Mouse (Mus musculus) lung, postnatal 0 days (tissue): Measurements from ENCODE around the gene Igsf8. TPM values are rescaled to one million over a fixed set of nuclear protein-coding genes. Genes with fewer than 3 reads are reported as not detected.
A peak's percentile ranks its signal among the peaks of the same experiment; 100 is the strongest.

Source experiments
- ATAC-seq: fragments of 200-750 bp; cut with Nextera tagmentation; 2 replicates; pipeline ENCODE4 v1.8.0; 2017; ENCODE audit warnings: moderate library complexity
- DNase-seq: peaks from one replicate; pipeline ENCODE4 v3.0.0-alpha.2; 2016; ENCODE audit warnings: low spot score
- H3K27ac ChIP-seq: fragments of 300-500 bp; sonication (generic); 2 replicates; pipeline ENCODE4 v1.5.1; 2014; ENCODE audit warnings: antibody characterized with exemption, mild to moderate bottlenecking, low read length, mixed read lengths
- H3K27me3 ChIP-seq: fragments of 300-500 bp; sonication (generic); replicated peaks from 2 replicates; pipeline ENCODE4 v1.6.1; 2014; ENCODE audit warnings: low read length, mixed read lengths; ENCODE audit not compliant: insufficient read depth
- H3K36me3 ChIP-seq: fragments of 300-500 bp; sonication (generic); 2 replicates; pipeline ENCODE4 v1.6.1; 2014; ENCODE audit warnings: low read length, mixed read lengths; ENCODE audit not compliant: insufficient read depth
- H3K4me1 ChIP-seq: fragments of 300-500 bp; sonication (generic); 2 replicates; pipeline ENCODE4 v1.6.1; 2014; ENCODE audit warnings: antibody characterized with exemption, low read depth, low read length, mixed read lengths; ENCODE audit not compliant: insufficient read depth
- H3K4me2 ChIP-seq: fragments of 300-500 bp; sonication (generic); replicated peaks from 2 replicates; pipeline ENCODE4 v1.6.1; 2014; ENCODE audit warnings: low read depth, mild to moderate bottlenecking, low read length, moderate library complexity, mixed read lengths
- H3K4me3 ChIP-seq: fragments of 300-500 bp; sonication (generic); 2 replicates; pipeline ENCODE4 v1.5.1; 2014; ENCODE audit warnings: low read depth, low read length
- H3K9ac ChIP-seq: fragments of 300-500 bp; sonication (generic); replicated peaks from 2 replicates; pipeline ENCODE4 v1.6.1; 2014; ENCODE audit warnings: low read depth, mild to moderate bottlenecking
- H3K9me3 ChIP-seq: fragments of 300-500 bp; sonication (generic); 2 replicates; pipeline ENCODE4 v1.6.1; 2016; ENCODE audit warnings: low read length, mixed read lengths
- CTCF ChIP-seq: IDR thresholded peaks from 2 replicates; pipeline ENCODE4 v1.5.1; 2016; ENCODE audit warnings: antibody characterized with exemption, mild to moderate bottlenecking
- EP300 ChIP-seq: IDR thresholded peaks from 2 replicates; pipeline ENCODE4 v1.6.1; 2016; ENCODE audit warnings: antibody characterized with exemption, mild to moderate bottlenecking, control low read depth
- WGBS: fragments of 180-500 bp; shearing (Covaris S2); extraction: QIAGEN DNeasy Blood & Tissue Kit; methylation state at CpG from one replicate; pipeline ENCODE4 v1.1.7; 2014; 5-methylcytosine and 5-hydroxymethylcytosine counted together
- polyA plus RNA-seq: library from polyadenylated mRNA; unstranded; fragments of >200 nt; fragmentation: Nextera tagmentation; extraction: Ambion mirVana; gene quantifications from 2 replicates; pipeline ENCODE4 v1.2.1, GENCODE M21; 2015

Igsf8 gene
- polyA plus RNA-seq, 1 experiment from 2014 or later = 30.0 TPM

DNA sequence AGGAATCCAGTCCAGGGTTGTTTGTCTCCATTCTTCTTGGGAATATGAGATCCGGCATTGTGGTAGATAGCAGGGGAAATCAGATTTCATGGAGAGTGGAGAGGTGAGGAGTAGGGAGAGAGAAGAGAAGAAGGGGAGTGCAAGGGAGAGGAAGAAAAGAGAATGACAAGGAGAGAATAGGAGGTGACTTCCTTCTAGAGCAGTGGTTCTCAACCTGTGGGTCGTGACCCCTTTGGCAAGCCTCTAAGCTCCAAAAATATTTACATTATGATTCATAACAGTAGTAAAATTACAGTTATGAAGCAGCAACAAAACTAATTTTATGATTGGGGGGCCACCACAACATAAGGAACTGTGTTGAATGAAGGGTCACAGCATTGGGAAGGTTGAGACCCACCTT, 71.5 kb downstream of the Igsf8 start:
- Histone ChIP-seq H3K9ac (no peak overlapping the region), H3K27me3 (peaks cover 13% of the 10 kb centered on the region; the same call in 1 of the 2 replicates), H3K4me1 (no peaks in the 10 kb centered on the region), H3K9me3 (no peaks in the 10 kb centered on the region), H3K27ac (no peak overlapping the region), H3K4me2 (no peak overlapping the region), H3K36me3 (no peaks in the 10 kb centered on the region), H3K4me3 (no peak overlapping the region)
- 63% methylated on average over 2 of the region's 2 CpGs for WGBS
- ATAC-seq (no peak), DNase-seq (no peak)
- no peak for TF ChIP-seq CTCF
- TF ChIP-seq EP300 = no peak

DNA sequence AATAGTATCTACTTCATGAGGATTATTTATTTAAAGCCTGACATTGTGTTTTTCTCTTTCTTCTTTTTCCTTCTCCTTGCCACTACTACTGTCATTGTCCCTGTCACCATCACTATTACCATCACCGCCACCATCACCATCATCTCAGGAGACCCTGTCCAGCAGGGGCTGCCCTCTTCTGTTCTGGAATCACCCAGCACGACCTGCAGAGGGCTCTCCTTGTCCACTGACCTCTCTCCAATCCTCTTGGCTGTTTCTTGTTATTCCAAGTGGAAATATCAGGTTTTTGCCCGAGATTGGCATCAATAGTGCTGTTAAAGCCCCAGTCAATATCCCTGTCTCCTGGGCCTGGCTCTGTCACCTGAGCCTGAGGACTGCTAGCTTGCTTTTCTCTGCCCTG, 72.1 kb downstream of the Igsf8 start:
- peaks cover 8% of the 10 kb centered on the region; the same call in 1 of the 2 replicates for H3K27me3 ChIP-seq
- DNase-seq (no peak), ATAC-seq (no peak)
- no peak overlapping the region for H3K4me3 ChIP-seq
- H3K9me3 ChIP-seq = no peaks in the 10 kb centered on the region
- H3K4me1 ChIP-seq = no peaks in the 10 kb centered on the region
- WGBS = 13% methylated on average over 3 of the region's 3 CpGs
- TF ChIP-seq EP300 = no peak
- TF ChIP-seq CTCF = peak; percentile 63
- H3K36me3 ChIP-seq = no peaks in the 10 kb centered on the region
- no peak overlapping the region for H3K9ac ChIP-seq
- no peak overlapping the region for H3K4me2 ChIP-seq
- H3K27ac ChIP-seq = no peak overlapping the region

DNA sequence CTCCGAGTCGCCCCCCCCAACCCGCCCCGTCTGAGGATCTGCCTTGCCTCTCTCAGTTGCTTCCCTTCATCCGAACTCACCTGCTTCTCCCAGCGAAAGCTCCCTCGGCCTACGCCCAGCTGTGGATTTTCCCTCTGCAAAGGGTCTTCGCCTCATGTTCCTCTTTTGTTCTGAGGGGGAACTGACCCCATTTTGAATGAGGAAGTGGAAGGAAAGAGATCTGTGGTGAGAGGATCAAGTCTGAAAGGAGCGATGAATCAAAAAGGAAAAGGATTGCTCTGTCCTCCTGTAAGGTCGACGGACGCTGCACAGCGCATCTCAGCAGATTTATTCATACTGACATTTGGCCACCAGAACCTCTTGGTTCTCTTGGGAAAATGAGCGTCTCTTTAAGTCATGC, 74.4 kb downstream of the Igsf8 start:
- no peak for ATAC-seq
- WGBS = 65% methylated on average over 15 of the region's 15 CpGs

DNA sequence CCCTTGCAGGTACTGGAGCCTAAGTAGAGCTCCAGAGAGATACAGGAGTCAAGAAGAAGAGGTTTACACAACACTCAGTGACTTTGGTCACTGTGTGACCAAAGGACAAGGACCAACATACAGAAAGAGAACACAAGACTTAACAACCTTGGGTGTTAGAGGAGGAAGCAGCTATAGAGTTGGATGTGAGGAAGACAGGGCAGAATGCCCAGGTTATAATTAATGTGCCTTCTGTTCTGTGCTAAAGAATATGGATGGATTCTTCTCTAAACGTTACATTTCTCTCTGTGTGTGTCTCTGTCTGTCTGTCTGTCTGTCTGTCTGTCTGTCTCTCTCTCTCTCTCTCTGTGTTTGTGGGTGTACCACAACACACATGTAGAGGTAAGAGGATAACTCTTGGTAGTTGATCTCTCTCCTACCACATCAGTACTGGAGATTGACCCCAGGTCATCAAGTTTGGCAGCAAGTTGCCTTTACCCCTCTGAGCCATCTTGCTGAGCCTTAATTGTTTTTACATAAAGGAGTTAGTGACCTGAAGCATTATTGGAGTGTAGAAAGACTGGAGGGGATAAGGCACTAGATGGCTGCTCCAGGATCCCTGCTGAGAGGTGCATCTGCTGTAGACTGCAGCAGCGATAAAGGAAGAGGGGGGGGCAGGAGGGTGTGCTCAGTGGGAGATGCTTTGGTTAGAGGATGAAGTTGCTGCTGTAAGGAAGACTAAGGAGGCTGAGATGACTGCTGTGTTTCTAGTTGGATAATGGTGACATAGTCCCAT, 76.2 kb downstream of the Igsf8 start:
- TF ChIP-seq CTCF = no peak
- TF ChIP-seq EP300 = no peak
- DNase-seq = no peak
- Histone ChIP-seq H3K4me1 (no peaks in the 10 kb centered on the region; the same call in 1 of the 2 replicates), H3K4me3 (no peak overlapping the region), H3K4me2 (no peak overlapping the region), H3K9ac (no peak overlapping the region), H3K27ac (no peak overlapping the region), H3K36me3 (no peaks in the 10 kb centered on the region), H3K27me3 (no peaks in the 10 kb centered on the region), H3K9me3 (no peaks in the 10 kb centered on the region)
- ATAC-seq = no peak
- 41% methylated on average over 2 of the region's 2 CpGs for WGBS

More for the DNA sequence above, 74.4 kb downstream of the Igsf8 start:
- Histone ChIP-seq H3K36me3 (no peaks in the 10 kb centered on the region), H3K27ac (no peak overlapping the region), H3K27me3 (no peaks in the 10 kb centered on the region), H3K9me3 (no peaks in the 10 kb centered on the region), H3K9ac (no peak overlapping the region), H3K4me3 (no peak overlapping the region), H3K4me2 (no peak overlapping the region), H3K4me1 (no peaks in the 10 kb centered on the region; the same call in 1 of the 2 replicates)
- no peak for TF ChIP-seq EP300
- TF ChIP-seq CTCF = no peak
- DNase-seq = no peak

DNA sequence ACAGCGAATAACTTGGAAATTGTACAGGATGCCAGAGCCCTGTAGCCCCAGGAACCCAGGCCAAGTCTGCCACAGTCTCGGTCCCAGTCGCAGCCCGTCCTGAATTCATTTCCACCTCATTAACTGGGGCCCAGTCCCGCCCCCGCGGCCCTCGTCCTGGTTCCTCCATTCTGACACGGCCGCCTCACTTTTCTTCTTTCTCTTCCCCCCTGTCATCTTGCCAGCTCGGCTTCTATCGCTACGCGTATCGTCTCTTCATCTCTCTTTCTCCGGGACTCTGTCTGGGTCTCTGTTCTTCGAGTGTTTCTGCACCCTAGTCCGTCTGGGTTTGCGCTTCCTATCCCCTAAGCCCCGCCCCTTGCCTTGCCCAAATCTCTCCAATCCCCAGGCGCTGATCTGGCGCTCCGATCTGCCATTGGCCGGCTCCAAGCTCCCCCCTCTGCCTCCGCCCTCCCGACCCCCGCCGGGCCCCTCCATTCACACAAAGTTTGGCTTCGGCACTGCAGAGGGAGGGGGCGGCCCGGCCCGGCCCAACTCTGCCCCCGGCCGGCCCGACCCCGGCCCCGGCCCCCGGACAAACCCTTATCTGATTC, 79.4 kb downstream of the Igsf8 start, which contains the start of gene Kcnj10:
TSS of gene Kcnj10 (plus strand) at position 482 of the 593 bp plus-strand sequence.
- TF ChIP-seq CTCF (no peak), EP300 (no peak)
- no peaks in the 10 kb centered on the region for H3K27me3 ChIP-seq
- peak within 1 kb of the TSS; percentile 57 for H3K4me2 ChIP-seq
- 1% methylated on average over 34 of the region's 38 CpGs for WGBS
- H3K36me3 ChIP-seq = no peaks in the 10 kb centered on the region
- ATAC-seq = peak; percentile 85
- peak within 1 kb of the TSS; percentile 35 for H3K4me3 ChIP-seq
- no peaks in the 10 kb centered on the region; the same call in 1 of the 2 replicates for H3K4me1 ChIP-seq
- no peak within 1 kb of the TSS for H3K27ac ChIP-seq
- H3K9me3 ChIP-seq = no peaks in the 10 kb centered on the region
- DNase-seq = peak; percentile 73
- H3K9ac ChIP-seq = no peak within 1 kb of the TSS

DNA sequence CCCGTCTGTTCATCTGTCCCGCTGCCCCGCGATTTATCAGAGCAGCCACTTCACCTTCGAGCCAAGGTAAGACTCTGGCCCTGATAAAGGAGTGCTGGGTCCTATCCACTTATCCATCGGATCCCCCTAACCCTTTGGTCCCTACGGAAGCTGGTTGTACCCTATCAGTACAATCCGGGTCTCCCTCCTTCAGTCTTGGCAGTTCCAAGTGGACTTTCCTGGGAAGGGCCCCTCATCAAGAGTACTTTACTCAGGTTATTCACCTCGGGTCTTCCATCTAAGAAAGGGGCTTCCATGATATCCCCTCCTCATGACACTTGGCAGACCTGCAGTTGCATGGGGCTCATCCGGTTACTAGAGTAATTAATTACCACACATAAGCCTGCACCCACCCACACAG, 79.9 kb downstream of the Igsf8 start:
- WGBS = 8% methylated on average over 10 of the region's 10 CpGs
- ATAC-seq (no peak), DNase-seq (no peak)
- H3K27me3 ChIP-seq = no peaks in the 10 kb centered on the region
- H3K36me3 ChIP-seq = no peaks in the 10 kb centered on the region
- no peaks in the 10 kb centered on the region; the same call in 1 of the 2 replicates for H3K4me1 ChIP-seq
- H3K4me2 ChIP-seq = peak overlapping the region; percentile 57
- H3K27ac ChIP-seq = no peak overlapping the region
- no peaks in the 10 kb centered on the region for H3K9me3 ChIP-seq
- H3K4me3 ChIP-seq = peak overlapping the region; percentile 35; the same call in 1 of the 2 replicates
- H3K9ac ChIP-seq = no peak overlapping the region
- TF ChIP-seq EP300 (no peak), CTCF (no peak)
